Comparison of ENCODE assay signal across 11 mouse cellular contexts in genomic region chr11:82607661-82608060, GRCm38 (mm10).
DNase-seq lines count a peak whose midpoint lies in the region.
"Had no signal": no experiment of that assay in that cellular context is flagged by ENCODE, and none has a peak within 500 bp of the region (broad histone marks: within the 10 kb centered on the region; RNA-seq: fewer than 3 reads in every experiment).

No protein-coding gene starts in this region.

- peak; percentile 9 for DNase-seq in cerebellum, adult 11 months
- no peak for DNase-seq in cerebellum, adult 9-10 months
- DNase-seq in cerebellum, postnatal 10 days, result peak; percentile 77 to 83
- DNase-seq in cerebellum, postnatal 4 days (ENCODE audit: low spot score in 2 of 2), result no peak
- peak; percentile 14 to 19 for DNase-seq in cerebellum, postnatal 36 days
- DNase-seq in cerebellum, adult 11-12 months, result no peak
- DNase-seq: adrenal gland, adult 8-10 months; adrenal gland, postnatal 14 days; adrenal gland, postnatal 36 days; B cell, adult 2 months; forebrain, postnatal 0 days had no signal

Comparison
In these comparisons a context has a peak if more than half of its experiments do, and no peak if none do; other contexts are left out.
1. DNase-seq: peak in cerebellum, adult 11 months (single experiment), cerebellum, postnatal 10 days (2 of 2) and cerebellum, postnatal 36 days (2 of 2); none in cerebellum, adult 9-10 months (single experiment), cerebellum, postnatal 4 days (0 of 2) and cerebellum, adult 11-12 months (single experiment).